Mouse (Mus musculus): ENCODE data around the gene Lce1m.

DNA sequence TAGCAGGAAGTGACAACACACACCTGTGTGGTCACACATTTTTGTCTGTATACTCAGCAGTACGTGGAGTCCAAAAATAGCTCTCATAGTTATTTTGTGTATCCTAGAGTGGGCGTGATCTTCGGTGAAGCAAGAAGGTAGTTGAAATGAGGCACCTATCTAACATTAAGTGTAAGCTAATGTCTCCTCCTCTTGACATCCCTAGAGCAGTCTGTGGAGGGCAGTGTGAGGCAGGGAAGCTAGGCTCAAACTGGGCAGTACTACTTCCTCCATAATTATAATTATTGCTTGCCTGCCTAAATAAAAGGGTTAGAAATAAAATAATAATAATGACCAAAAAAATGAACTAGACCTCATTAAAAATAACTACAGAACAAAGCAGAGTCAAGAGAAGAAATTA lies 18.2 kb downstream of the Lce1m start:
- no peak for TF ChIP-seq POLR2A (IDR thresholded peaks at IDR 0.05; ENCODE audit: borderline replicate concordance, control insufficient read depth, low read depth, low read length)
- no peak for TF ChIP-seq CTCF (IDR thresholded peaks at IDR 0.05; ENCODE audit: control insufficient read depth, insufficient read depth, low read length)
